Mouse (Mus musculus) stomach, postnatal 0 days (tissue): ENCODE measurements around the gene 1700025C18Rik. TPM values are rescaled to one million over a fixed set of nuclear protein-coding genes. Genes with fewer than 3 reads are reported as not detected.

ENCODE experiments used
- ATAC-seq: fragments of 200-750 bp; cut with Nextera tagmentation; 2 replicates; pipeline ENCODE4 v1.8.0; 2017; ENCODE audit not compliant: low FRiP score, low TSS enrichment
- DNase-seq: peaks from one replicate; pipeline ENCODE4 v3.0.0-alpha.2; 2016; ENCODE audit warnings: low spot score
- H3K27ac ChIP-seq: fragments of 300-500 bp; sonication (generic); replicated peaks from 2 replicates; pipeline ENCODE4 v1.5.1; 2014; ENCODE audit warnings: mild to moderate bottlenecking, control low read depth
- H3K27me3 ChIP-seq: fragments of 300-500 bp; sonication (generic); 2 replicates; pipeline ENCODE4 v1.6.1; 2014; ENCODE audit warnings: low read length; ENCODE audit not compliant: control insufficient read depth, insufficient read depth
- H3K36me3 ChIP-seq: fragments of 300-500 bp; sonication (generic); 2 replicates; pipeline ENCODE4 v1.6.1; 2014; ENCODE audit warnings: low read length, mixed read lengths; ENCODE audit not compliant: control insufficient read depth, insufficient read depth
- H3K4me1 ChIP-seq: fragments of 300-500 bp; sonication (generic); replicated peaks from 2 replicates; pipeline ENCODE4 v1.6.1; 2014; ENCODE audit warnings: antibody characterized with exemption; ENCODE audit not compliant: control insufficient read depth, insufficient read depth
- H3K4me2 ChIP-seq: fragments of 300-500 bp; sonication (generic); replicated peaks from 2 replicates; pipeline ENCODE4 v1.6.1; 2014; ENCODE audit warnings: low read depth, mild to moderate bottlenecking, control low read depth, moderate library complexity
- H3K4me3 ChIP-seq: fragments of 300-500 bp; sonication (generic); 2 replicates; pipeline ENCODE4 v1.5.1; 2014; ENCODE audit warnings: low read depth, low read length, control low read depth
- H3K9ac ChIP-seq: fragments of 300-500 bp; sonication (generic); 2 replicates; pipeline ENCODE4 v1.6.1; 2014; ENCODE audit warnings: mild to moderate bottlenecking, low read length, control low read depth, mixed read lengths
- H3K9me3 ChIP-seq: fragments of 300-500 bp; sonication (generic); 2 replicates; pipeline ENCODE4 v1.6.1; 2016; ENCODE audit warnings: low read length; ENCODE audit not compliant: control insufficient read depth
- CTCF ChIP-seq: IDR thresholded peaks from 2 replicates; pipeline ENCODE4 v1.5.1; 2016; ENCODE audit warnings: antibody characterized with exemption, low read depth, mild to moderate bottlenecking, moderate library complexity
- EP300 ChIP-seq: optimal IDR thresholded peaks from 2 replicates; pipeline ENCODE3; 2016; ENCODE audit warnings: antibody characterized with exemption
- WGBS: fragments of 180-500 bp; shearing (Covaris S2); extraction: QIAGEN DNeasy Blood & Tissue Kit; methylation state at CpG from one replicate; pipeline ENCODE4 v1.1.7; 2014; 5-methylcytosine and 5-hydroxymethylcytosine counted together
- polyA plus RNA-seq: library from polyadenylated mRNA; unstranded; fragments of >200 nt; fragmentation: Nextera tagmentation; extraction: Ambion mirVana; gene quantifications from 2 replicates; pipeline ENCODE4 v1.2.1, GENCODE M21; 2015

The 1700025C18Rik gene
- not detected in 2 replicates for polyA plus RNA-seq

GRCm38 (mm10) chr2:165090650-165091049 is at the start of gene 1700025C18Rik:
TSS of gene 1700025C18Rik (minus strand) at chr2:165090750.
- Histone ChIP-seq H3K27ac (no peak within 1 kb of the TSS), H3K9me3 (no peaks in the 10 kb centered on the region), H3K27me3 (no peaks in the 10 kb centered on the region), H3K9ac (no peak within 1 kb of the TSS), H3K4me1 (no peaks in the 10 kb centered on the region), H3K4me2 (no peak within 1 kb of the TSS), H3K4me3 (no peak within 1 kb of the TSS), H3K36me3 (no peaks in the 10 kb centered on the region)
- ATAC-seq (no peak), DNase-seq (no peak)
- TF ChIP-seq EP300 (no peak), CTCF (no peak)
- 59% methylated on average over 2 of the region's 2 CpGs for WGBS

- Histone ChIP-seq H3K27ac (no peak overlapping the region), H3K9ac (no peak overlapping the region), H3K36me3 (no peaks in the 10 kb centered on the region), H3K4me2 (no peak overlapping the region), H3K4me1 (no peaks in the 10 kb centered on the region), H3K4me3 (no peak overlapping the region), H3K9me3 (no peaks in the 10 kb centered on the region), H3K27me3 (no peaks in the 10 kb centered on the region)
- TF ChIP-seq CTCF = no peak
- no peak for TF ChIP-seq EP300
- ATAC-seq (no peak), DNase-seq (peak; percentile 32)
- WGBS = 22% methylated on average over 16 of the region's 16 CpGs
Measured at GRCm38 (mm10) chr2:165136049-165136448, 45.5 kb upstream of the 1700025C18Rik start.

GRCm38 (mm10) chr2:165133566-165133965 is 43.0 kb upstream of the 1700025C18Rik start:
- Histone ChIP-seq H3K27ac (no peak overlapping the region), H3K9me3 (no peaks in the 10 kb centered on the region), H3K36me3 (no peaks in the 10 kb centered on the region), H3K4me2 (no peak overlapping the region), H3K4me1 (no peaks in the 10 kb centered on the region), H3K27me3 (no peaks in the 10 kb centered on the region), H3K9ac (no peak overlapping the region), H3K4me3 (no peak overlapping the region)
- ATAC-seq (no peak), DNase-seq (peak; percentile 55)
- TF ChIP-seq CTCF (no peak), EP300 (no peak)
- WGBS = 1% methylated on average over 15 of the region's 15 CpGs

- ATAC-seq = no peak
- 35% methylated on average over 12 of the region's 12 CpGs for whole genome bisulfite sequencing
- H3K4me1 ChIP-seq = no peaks in the 10 kb centered on the region
- no peaks in the 10 kb centered on the region for H3K36me3 ChIP-seq
- no peaks in the 10 kb centered on the region for H3K27me3 ChIP-seq
- no peak overlapping the region for H3K9ac ChIP-seq
- no peak overlapping the region for H3K27ac ChIP-seq
- no peak for TF ChIP-seq EP300
- no peak for TF ChIP-seq CTCF
- H3K4me3 ChIP-seq = no peak overlapping the region
- H3K4me2 ChIP-seq = no peak overlapping the region
- no peaks in the 10 kb centered on the region for H3K9me3 ChIP-seq
- no peak for DNase-seq
Measured at GRCm38 (mm10) chr2:165131428-165131827, 40.9 kb upstream of the 1700025C18Rik start.

- no peaks in the 10 kb centered on the region for H3K9me3 ChIP-seq
- H3K27ac ChIP-seq = no peak overlapping the region
- H3K4me3 ChIP-seq = no peak overlapping the region
- H3K36me3 ChIP-seq = no peaks in the 10 kb centered on the region
- no peak overlapping the region for H3K9ac ChIP-seq
- no peaks in the 10 kb centered on the region for H3K27me3 ChIP-seq
- no peak for TF ChIP-seq EP300
- TF ChIP-seq CTCF = no peak
- no peaks in the 10 kb centered on the region for H3K4me1 ChIP-seq
- ATAC-seq (no peak), DNase-seq (no peak)
- H3K4me2 ChIP-seq = no peak overlapping the region
- 37% methylated on average over 3 of the region's 4 CpGs for WGBS
Measured at GRCm38 (mm10) chr2:165129189-165129588, 38.6 kb upstream of the 1700025C18Rik start.

GRCm38 (mm10) chr2:165126896-165127562 is 36.5 kb upstream of the 1700025C18Rik start:
- Histone ChIP-seq H3K36me3 (no peaks in the 10 kb centered on the region), H3K9ac (no peak overlapping the region), H3K27ac (no peak overlapping the region), H3K4me2 (no peak overlapping the region), H3K9me3 (no peaks in the 10 kb centered on the region), H3K4me1 (no peaks in the 10 kb centered on the region), H3K4me3 (no peak overlapping the region), H3K27me3 (no peaks in the 10 kb centered on the region)
- TF ChIP-seq CTCF (no peak), EP300 (no peak)
- 59% methylated on average over 10 of the region's 10 CpGs for WGBS
- ATAC-seq (no peak), DNase-seq (no peak)
